Mouse (Mus musculus) small intestine, adult 2 months (tissue): ENCODE results near the gene Parp11.

Experiments used
- CTCF ChIP-seq: fragments of 200-500 bp; IDR thresholded peaks from 2 replicates; pipeline ENCODE4 v1.5.1; 2012; ENCODE audit warnings: low read depth, mild to moderate bottlenecking, control low read depth, inconsistent platforms, low read length, moderate library complexity, mixed read lengths; ENCODE audit not compliant: insufficient replicate concordance, insufficient read length; ENCODE audit errors: extremely low read depth
- POLR2A ChIP-seq: fragments of 200-500 bp; IDR thresholded peaks from 2 replicates; pipeline ENCODE4 v1.6.1; 2012; ENCODE audit warnings: low read depth, mild to moderate bottlenecking, control low read depth, inconsistent platforms, low read length, moderate library complexity

DNA sequence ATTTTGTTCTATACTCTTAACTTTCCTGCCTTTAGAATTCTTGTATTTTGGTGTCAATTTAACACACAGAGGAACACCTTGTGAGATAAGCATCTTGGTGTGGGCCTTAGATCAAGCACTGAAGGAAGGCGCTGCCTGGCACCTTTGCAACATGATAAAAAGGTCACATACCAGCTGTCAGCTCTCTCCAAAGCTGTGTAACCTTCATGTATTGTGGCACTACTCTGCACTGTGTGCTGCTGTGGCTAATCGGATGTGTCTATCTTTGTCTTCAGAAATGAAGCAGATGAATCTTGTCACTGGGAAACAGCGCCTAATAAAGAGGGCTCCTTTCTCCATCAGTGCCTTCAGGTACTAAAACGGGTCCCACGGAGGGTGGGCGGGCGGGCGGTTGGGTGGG is 27.3 kb downstream of the Parp11 start:
- TF ChIP-seq POLR2A = no peak
- TF ChIP-seq CTCF = no peak
